Mouse (Mus musculus): ENCODE measurements around the gene D930048N14Rik.
A peak's percentile ranks its signal among the peaks of the same experiment; 100 is the strongest.

D930048N14Rik gene

DNA sequence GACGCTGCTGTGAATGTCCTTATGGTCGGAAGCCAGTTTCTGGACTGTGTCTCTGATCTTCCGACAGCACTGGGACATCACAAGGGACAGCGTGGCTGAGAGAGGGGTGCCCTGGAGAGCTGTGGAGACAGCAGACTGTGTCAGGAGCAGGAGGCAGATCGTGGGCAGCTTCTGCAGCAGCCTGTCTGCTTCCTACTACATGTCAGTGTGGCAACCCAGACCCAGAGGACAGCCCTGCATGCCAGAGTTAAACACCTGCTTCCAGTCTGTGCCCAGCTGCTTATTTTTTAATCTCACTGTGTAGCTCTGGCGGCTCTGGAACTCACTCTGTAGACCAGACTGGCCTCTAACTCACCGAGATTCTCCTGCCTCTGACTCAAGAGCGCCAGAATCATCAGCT, 22.8 kb upstream of the D930048N14Rik start:
- DNase-seq (ENCODE audit: low read depth in 2 of 2, low spot score in 2 of 2) = no peak

DNA sequence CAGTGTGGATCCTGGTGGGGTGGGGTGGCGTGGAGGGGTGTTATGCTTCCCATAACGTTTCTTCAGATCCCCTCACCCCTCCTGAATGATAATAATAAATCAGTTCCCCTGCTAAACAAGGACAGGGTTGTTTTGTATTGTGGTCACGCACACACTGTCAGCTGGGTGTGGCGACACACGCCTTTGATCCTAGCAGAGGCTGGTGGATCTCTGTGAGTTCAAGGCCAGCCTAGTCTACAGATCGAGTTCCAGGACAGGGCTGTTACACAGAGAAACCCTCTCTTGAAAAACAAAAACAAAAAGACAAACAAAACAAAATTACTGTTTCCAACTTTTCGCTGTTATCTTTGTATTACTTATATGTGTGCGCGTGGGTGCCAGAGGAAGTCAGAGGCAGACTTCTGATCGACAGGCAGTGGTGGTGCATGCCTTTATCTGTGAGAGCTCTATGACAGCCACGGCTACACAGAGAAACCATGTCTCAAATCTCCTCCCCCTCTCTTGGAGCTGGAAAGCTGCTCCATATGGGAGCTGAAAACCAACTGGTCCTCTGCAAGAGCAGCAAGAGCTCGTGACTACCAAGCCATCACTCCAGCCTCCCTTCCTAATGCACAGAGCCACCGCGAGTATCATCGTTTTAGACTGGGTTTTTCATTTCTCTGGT, 21.0 kb upstream of the D930048N14Rik start:
- DNase-seq (ENCODE audit: low read depth in 2 of 2, low spot score in 2 of 2) = no peak

DNA sequence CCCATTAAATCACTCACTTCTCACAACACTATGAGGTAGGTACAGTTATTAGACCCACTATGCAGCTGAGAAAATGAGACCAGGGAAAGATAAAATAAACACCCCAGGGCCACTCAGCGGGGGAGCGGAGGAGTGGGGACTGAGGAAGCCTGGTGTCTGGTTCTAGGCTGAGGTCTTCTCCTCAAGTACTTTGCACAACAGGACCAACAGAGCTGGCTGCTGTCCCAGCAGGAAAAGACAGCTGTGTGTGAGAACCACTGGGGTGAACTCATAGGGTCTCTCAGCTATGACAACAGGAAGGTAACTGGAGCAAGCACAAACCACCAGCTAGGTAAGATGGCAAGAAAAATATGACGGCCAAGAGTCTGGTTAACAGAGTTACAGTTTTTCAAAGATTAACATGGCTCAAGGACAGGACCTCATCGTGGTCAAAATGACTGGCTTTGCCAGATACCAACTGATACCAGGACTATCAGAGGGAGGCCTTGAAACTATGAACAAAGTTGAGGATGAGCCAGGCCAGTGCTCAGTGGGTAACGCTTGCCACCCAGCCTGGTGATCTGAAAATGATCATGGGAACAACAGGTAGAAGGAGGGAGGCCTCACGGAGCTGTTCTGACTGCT, 18.5 kb upstream of the D930048N14Rik start:
- DNase-seq (ENCODE audit: low read depth in 2 of 2, low spot score in 2 of 2) = no peak

DNA sequence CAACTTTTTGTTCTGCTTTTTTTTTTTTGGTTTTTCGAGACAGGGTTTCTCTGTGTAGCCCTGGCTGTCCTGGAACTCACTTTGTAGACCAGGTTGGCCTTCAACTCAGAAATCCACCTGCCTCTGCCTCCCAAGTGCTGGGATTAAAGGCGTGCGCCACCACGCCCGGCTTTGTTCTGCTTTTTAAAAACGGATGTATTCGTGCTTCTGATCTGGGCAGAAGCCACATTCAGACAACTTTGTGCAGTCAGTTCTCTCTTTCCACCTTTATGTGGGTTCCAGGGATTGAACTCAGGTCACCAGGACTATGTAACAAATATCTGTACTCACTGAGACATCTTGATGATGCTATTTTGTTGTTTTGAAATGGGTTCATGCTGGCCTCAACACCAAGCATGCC, 17.6 kb upstream of the D930048N14Rik start:
- peak in 1 of 2 experiments; percentile 28 for DNase-seq (ENCODE audit: low read depth in 2 of 2, low spot score in 2 of 2)

DNA sequence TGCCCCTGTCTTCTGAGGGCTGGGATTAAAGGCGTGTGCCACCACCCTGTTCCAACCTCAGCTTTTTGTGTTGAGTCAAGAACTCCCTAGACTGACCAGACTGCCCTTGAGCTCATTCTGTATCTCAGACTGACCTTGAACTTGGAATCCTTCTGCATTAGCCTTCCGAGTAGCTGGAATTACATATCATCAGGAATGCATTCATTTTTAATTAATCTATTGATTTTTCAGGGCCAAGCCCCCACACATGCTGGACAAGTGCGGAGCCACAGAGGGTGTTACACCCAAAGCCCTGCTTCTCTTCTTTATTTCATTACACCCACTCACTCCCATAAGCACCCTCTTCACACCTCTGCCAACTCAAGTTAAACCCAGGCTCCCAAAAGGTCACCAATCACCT, 17.0 kb upstream of the D930048N14Rik start:
- DNase-seq (ENCODE audit: low read depth in 2 of 2, low spot score in 2 of 2) = no peak

DNA sequence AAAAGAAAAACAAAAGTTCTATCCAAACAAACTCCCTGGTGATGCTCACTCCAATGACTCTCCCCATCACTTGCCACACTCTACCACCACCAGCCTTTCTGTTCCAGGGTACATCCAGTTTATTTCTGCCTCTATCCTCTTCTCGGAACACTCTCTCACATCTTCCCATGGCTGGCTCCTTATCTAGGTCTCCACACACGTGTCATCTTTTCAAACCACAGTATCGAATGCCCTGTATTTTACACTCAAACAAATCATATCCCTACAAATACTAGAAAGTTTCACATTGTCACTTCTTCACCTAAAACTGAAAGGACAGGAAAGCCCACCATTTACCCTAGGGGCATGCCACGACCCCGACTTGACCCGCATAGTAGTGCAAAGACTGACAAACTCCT, 15.6 kb upstream of the D930048N14Rik start:
- no peak for DNase-seq (ENCODE audit: low read depth in 2 of 2, low spot score in 2 of 2)

DNA sequence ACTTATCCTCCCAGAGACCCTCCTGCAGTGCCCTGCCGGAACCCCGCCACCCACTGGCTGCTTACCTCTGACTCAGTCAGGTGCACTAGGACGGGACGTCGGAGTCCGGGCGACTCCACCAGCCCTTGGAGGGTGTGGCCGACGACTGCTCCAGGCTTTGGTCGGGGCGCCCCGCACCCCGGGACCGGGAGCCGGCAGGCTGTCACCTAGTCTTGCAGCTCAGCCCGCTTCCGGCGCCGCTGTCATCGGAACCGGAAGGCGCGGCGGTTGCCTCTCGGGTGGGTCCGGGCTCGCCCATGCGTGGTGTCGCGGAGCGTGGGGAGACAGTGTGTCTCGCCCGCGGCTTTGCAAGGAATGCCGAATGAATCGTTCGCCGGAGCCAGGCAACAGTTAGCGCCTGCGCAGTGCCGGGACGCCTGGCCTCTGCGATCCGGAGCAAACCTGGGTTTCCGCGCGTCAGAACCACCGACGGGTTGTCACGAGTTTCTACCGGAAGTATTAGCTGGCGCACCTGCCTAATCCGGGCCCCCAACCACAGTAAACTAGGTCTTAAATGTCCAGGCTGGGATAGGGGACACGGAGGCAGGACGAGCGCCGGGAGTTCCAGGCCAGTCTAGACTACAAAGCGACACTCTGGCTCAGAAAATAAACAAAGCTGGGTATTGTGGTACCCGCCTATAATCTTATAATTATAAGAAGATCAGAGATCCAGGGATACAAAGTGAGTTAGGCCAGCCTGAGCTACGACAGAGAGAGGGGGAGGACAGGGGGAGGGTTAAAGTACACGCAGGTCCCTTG, 15.0 kb upstream of the D930048N14Rik start, which contains the start of gene Rmnd5b:
Gene Rmnd5b (minus strand): TSS at position 372 of the 798 bp plus-strand sequence.
- DNase-seq (ENCODE audit: low read depth in 2 of 2, low spot score in 2 of 2) = peak; percentile 86

DNA sequence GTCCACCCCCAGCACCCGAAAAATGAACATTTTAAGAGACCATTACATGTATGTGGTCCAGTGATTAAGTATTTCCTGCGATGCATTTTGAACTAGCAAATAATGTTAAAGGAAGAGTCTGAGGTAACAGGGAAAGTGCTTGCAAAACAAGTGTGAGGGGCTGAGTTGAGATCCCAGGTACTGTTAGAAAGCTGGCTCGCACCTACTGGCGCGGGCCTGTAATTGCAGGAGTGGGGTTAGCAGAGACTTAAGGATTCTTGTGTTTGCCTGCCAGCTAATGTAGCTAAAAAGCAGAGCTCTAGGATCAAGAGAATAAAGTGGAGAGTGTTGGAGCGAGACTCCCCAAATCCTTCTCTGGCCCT, 14.4 kb upstream of the D930048N14Rik start:
- peak; percentile 64 to 73 for DNase-seq (ENCODE audit: low read depth in 2 of 2, low spot score in 2 of 2)

DNA sequence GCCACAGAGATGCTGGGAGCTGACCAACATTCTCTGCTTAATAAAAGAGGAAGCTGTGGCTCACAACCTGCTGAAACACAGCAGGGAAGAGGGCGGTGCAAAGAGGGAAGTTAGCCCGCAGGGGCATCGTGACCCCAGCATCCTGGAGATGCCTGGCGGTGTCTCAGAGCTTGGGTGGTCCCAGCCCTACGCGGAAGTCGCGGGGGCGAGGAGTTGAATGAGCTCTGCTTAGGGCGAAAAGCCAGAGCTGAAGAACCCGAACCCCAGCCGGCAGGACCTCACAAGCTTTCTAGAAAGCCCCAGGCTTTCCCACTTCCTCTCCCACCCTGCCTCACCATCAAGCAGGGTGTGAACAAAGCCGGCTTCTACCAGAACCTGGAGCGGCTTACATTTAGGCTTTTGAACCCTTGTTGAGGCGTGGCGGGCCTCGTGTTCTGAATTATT, 12.8 kb upstream of the D930048N14Rik start:
- peak; percentile 51 to 56 for DNase-seq (ENCODE audit: low read depth in 2 of 2, low spot score in 2 of 2)

DNA sequence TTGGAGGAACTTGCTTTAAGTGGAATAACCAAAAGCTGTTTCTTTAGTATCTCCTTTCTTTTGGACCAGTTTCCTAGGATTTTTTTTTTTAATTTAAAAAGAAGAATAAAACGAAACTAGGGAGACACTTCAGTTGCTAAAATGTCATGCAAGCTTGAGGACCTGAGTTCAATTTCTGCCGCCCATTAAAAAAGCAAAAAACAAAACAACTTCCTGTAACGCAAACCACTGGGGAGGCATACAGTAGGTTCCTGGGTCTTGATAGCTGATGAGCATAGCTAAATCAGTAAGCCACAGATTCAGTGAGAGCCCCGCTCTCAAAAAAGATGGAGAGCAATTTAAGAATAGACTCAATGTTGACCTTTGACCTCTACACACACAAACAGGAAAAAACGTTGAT, 12.3 kb upstream of the D930048N14Rik start:
- no peak for DNase-seq (ENCODE audit: low read depth in 2 of 2, low spot score in 2 of 2)

DNA sequence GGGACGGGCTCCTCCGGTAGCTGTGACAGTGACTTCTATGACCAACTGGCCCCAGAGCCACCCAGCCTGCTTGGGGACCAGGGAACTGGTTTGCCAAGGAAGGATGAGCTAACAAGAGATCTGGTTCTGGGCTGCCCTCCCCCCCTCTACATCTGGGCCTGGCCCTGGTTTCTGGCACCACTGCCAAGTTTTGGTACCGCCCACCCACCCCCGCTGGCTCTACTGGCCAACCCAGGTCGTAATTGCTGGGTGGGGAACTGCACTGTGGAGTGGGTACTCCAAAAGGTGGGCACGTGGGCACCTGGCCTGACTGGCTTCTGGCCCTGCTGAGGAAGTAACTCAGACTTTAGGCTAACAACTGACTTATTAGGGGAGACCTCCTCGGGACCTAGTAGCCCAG, 10.0 kb upstream of the D930048N14Rik start:
- DNase-seq (ENCODE audit: low read depth in 2 of 2, low spot score in 2 of 2) = no peak

DNA sequence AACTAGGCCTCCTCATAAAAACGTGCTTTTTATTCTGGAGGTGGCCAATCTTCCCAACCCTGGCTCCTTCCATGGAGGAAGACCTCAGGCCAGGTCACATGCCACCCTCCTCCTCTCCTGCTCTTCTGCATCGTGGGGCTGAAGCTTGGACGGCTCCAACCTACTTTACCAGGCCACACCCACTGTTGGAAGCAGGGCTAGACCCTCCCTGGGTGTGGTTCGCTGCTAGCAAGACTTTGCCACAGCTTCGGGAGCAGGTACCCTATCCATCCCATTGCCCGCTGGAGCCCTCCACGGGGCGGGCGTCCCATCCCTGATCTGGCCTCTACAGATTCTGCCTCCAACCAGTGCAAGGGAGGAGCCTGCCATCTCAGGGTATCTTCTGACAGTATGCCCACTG, 7.6 kb upstream of the D930048N14Rik start:
- no peak for DNase-seq (ENCODE audit: low read depth in 2 of 2, low spot score in 2 of 2)

DNA sequence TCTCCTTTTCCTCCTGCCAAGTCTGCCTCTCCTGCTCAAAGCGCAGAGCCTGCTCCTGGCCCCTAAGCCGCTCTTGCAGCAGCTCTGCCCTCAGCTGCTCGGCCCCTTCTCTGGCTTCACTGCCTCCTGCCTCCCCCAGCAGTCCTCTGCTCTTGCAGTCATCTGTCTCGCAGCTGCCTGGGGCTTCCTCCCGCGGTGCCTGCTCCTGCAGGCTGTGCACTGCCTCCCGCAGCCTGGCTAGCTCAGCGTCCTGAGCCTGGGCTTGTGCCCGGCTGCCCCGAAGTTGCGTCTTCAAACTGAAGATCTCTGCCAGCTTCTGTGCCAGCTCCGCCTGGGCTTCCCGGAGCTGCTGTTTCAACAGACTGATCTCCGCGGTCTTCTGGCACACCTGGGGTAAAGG, 7.0 kb upstream of the D930048N14Rik start:
- no peak for DNase-seq (ENCODE audit: low read depth in 2 of 2, low spot score in 2 of 2)

DNA sequence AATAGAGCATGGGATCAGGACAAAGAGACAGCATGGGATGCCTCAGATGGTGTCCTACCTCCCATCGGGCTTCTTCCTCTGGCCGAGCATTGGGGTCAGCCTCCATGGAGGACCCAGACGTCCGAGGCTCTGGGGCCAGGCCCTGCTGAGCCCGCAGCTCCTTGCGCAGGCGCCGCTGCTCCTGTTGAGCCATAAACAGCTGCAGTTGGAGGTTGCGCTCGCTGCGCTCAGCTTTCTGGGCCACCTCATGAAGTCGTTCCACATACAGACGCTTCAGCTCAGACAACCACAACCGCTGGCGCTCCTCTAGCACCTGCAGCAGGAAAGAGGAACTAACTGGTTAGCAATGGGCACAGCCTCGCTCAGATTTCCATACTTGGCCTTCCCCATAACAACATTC, 6.5 kb upstream of the D930048N14Rik start:
- DNase-seq (ENCODE audit: low read depth in 2 of 2, low spot score in 2 of 2) = peak in 1 of 2 experiments; percentile 27

DNA sequence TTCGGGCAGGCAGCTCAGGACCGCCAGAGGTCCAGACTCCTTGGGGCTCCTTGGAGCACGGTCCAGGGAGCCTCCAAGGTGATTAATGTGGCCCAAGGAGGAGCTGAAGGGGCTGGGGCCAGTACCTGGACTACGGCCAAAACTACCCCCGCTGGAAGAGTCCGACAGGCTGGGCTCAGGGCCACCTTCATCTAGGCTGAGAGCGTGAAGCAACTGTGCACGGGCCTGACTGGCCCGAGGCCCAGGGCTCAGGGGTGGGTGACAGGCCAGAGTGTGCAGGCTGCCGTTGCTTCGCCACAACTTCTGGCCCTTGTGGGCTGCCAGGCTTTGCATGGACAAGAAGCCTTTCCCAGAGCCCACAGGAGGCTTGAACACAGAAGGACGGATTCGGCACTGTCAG, 5.5 kb upstream of the D930048N14Rik start:
- DNase-seq (ENCODE audit: low read depth in 2 of 2, low spot score in 2 of 2) = no peak

DNA sequence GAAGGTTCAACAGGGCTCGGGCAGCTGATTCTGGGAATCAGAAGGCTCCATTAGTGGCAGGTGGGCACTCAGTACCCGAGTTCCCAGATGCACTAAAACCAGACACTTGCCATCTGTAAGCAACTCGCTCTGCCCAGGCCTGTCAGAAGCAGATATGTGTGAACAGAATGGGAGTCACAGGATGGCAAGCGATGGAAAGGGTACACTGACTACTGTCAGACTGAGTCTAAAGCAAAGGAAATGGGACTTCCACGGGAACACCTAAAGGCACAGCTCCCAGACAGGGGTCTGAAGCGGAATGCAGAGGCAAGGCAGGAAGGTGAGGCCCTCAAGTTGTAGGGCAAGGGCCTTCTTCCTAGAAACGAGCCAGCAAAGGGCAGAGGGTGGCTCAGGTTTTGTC, 4.5 kb upstream of the D930048N14Rik start:
- no peak for DNase-seq (ENCODE audit: low read depth in 2 of 2, low spot score in 2 of 2)

DNA sequence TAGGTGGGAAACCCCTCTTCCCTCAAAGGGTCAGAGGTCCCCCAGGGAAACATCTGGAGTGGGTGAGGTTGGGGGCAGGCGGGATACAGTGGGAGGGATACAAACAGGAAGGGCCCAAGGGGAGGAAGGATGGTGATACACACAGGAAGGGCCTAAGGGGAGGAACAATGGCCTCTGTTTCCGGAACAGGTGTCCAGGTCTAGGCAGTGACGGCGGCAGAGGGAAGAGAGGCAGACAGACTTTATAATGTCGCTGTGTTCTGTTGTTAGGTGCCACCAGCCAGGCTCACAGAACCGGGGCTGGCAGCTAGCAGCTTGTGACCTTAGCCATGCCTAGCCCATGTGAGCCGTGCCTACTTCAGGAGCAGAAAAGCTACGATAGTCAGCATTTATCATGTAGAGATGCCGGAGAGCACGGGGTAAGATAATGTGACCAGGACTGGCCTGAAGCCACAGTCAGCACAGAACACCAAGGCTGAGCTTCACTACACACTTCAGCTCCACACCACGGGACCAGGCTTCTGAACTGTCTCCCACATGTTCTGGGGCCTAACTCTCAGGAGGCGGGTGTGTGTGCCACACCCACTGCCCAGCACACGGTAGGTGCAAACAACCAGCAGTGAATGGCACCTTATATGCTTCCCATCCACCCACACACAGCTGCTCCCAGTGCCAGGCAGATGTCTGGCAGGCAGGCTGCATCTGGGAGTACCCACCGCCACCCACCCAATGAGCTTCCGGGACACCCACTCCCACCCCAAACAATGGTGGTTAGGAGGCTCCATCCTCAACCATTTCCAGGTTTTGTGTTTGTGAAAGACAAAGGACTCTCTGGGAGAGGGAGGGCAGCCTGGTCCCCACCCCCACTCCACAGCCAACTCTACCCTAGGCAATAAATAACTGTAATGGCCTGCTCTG, 3.7 kb upstream of the D930048N14Rik start:
- DNase-seq (ENCODE audit: low read depth in 2 of 2, low spot score in 2 of 2) = no peak

DNA sequence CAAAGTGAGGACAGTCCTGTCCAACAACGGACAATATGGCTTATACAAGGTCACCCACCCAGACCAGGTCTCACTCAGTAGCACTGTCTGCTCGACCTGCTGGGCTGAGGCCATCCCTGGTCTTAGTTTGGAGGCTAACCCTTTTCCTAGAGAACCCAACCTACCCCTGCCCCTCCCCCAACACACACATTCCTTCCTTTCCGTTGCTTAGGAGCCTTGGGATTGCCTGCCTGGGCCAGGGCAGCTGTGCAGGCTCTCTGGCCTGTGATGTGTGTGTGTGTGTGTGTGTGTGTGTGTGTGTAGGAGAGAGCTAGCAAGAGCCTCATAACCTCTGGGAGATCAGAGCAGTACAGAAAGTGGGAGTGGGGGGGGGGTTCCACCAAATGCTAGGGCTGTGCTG, 2.2 kb upstream of the D930048N14Rik start:
- no peak for DNase-seq (ENCODE audit: low read depth in 2 of 2, low spot score in 2 of 2)

DNA sequence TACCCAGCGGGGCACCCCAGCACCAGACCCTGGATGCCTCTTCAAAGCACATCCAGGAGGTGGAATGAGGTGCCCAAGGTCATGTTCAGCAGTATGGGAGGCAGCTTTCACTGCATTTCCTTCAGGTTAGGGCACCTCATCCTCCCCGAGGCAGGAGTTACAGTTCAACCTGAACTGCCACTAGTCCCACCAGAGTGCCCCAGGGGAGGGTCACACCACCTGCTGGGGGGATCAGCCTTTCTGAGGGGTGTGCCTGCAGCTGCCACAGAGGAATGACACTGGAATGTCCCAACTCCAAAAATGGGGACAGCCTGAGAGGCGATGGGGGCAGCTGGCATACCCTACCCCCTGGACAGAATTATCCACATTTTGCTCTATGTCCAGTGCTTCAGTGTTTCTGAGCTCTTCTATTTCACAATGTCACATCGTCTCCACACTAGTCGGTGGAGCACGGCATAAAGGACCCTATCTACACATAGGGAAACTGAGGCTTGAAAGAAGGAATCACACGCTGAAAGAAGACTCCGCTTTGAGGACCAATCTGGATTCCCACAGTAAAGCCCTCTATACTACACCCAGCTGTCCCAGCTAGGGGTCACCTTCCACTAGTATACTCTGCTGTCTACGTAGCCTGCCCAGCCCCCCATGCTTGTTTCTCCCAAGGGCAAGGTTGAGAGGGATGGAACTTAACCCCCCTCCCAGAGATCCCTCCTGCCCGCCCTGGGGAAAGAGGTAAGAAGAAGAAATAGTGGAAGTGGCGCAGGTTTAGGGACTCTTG, 1.5 kb upstream of the D930048N14Rik start:
- DNase-seq (ENCODE audit: low read depth in 2 of 2, low spot score in 2 of 2) = no peak

DNA sequence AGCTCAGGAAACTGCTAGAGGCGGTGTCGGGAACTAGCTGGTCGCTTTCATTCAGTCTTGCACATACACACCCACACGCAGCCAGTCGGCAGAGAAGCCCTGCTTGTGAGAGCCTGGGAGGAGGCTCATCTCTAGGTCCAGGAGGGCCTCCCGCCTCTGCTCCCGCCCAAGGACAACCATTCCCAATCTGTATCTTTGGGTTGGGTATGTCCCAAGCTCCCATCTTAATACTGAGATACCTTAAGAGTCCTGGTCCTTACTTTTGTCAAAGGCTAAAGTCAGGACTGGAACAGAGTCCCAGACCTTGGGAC, 910 bp upstream of the D930048N14Rik start:
- no peak for DNase-seq (ENCODE audit: low read depth in 2 of 2, low spot score in 2 of 2)

DNA sequence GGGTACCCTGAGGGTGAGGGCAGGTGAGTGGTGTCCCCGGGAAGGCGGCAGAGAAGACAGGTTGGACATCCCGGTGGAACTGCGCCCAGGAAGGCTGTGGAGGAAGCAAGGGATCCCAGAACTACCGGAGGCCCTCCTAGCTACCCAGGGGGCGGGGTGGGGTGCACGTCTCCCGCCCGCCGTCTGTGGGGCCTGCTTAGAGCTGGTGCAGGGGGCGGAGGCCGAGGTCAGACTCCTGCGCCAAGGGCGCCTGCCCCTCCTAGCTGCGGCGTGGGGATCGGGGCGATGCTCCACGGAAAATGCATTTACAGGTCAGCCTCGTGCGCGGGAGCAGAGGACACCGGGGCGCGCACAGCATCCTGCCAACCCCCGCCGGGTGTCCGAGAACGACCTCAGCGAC, 493 bp upstream of the D930048N14Rik start:
- peak in 1 of 2 experiments; percentile 25 for DNase-seq (ENCODE audit: low read depth in 2 of 2, low spot score in 2 of 2)

Data from CD8-positive naive resting alpha-beta T cell, adult 2 months (primary cell).